Mouse (Mus musculus): ENCODE measurements around the gene Zc3h4. TPM values are rescaled to one million over a fixed set of nuclear protein-coding genes. Genes with fewer than 3 reads are reported as not detected.
A peak's percentile ranks its signal among the peaks of the same experiment; 100 is the strongest.

Gene Zc3h4
- polyA plus RNA-seq, 1 experiment from 2014 or later: 10.4 TPM

- no peaks in the 10 kb centered on the region for H3K9me3 ChIP-seq (replicated peaks; ENCODE audit: control insufficient read depth, low read length)
- H3K9ac ChIP-seq (ENCODE audit: low read length): peak within 1 kb of the TSS; percentile 87
- peak within 1 kb of the TSS; percentile 44 for H3K27ac ChIP-seq (ENCODE audit: low read length)
- H3K27me3 ChIP-seq (ENCODE audit: control insufficient read depth, insufficient read depth, low read length): no peaks in the 10 kb centered on the region
- H3K4me1 ChIP-seq (ENCODE audit: control insufficient read depth, insufficient read depth, low read length): peaks cover 6% of the 10 kb centered on the region
- H3K4me3 ChIP-seq (replicated peaks; ENCODE audit: low read length): peak within 1 kb of the TSS; percentile 73
- peak within 1 kb of the TSS; percentile 95 for H3K4me2 ChIP-seq (ENCODE audit: low read depth, low read length)
- ATAC-seq (ENCODE audit: insufficient read depth, low FRiP score): peak; percentile 99
- H3K36me3 ChIP-seq (ENCODE audit: control insufficient read depth, insufficient read depth, low read length): no peaks in the 10 kb centered on the region
- WGBS: 1% methylated on average over 30 of the region's 30 CpGs
These were observed 51.9 kb downstream of the Zc3h4 start, which contains the start of gene Tmem160 for GRCm38 (mm10) chr7:16452587-16453073. Gene Tmem160, plus strand, starts transcription at chr7:16452779.

DNA sequence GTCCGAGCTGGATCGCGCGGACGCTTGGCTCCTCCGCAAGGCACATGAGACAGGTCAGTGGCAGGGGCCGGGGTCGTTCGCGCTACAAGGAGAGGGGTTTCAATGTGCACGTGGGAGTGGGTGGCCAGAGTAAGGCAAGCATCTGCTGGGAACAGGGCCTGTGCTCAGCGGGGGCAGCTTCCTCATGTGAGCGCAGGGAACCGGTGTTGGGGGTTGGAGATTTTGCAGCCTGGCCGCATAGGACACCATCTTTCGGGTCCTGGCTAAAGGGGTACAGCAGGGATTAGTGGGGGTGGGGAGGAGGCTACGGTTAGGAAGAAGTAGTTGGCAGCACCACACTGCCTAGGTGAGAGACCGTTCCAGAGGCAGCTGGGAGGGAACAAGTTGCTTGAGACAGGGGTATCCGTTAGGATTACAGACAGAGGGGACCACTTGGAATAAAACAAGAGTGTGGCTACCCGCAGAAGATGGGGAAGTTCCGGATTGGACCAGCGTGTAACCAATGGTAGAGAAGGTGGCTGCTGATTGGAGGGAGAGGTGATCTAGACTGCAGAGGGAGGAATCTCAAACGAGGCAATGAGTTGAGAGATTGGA is 52.5 kb downstream of the Zc3h4 start:
- WGBS: under 1% methylated on average over 23 of the region's 23 CpGs
- Histone ChIP-seq H3K4me2 (ENCODE audit: low read depth, low read length) (peak overlapping the region; percentile 95), H3K27ac (ENCODE audit: low read length) (peak overlapping the region; percentile 44), H3K9me3 (replicated peaks; ENCODE audit: control insufficient read depth, low read length) (no peaks in the 10 kb centered on the region), H3K4me3 (replicated peaks; ENCODE audit: low read length) (peak overlapping the region; percentile 73), H3K36me3 (ENCODE audit: control insufficient read depth, insufficient read depth, low read length) (no peaks in the 10 kb centered on the region), H3K4me1 (ENCODE audit: control insufficient read depth, insufficient read depth, low read length) (peaks cover 6% of the 10 kb centered on the region), H3K27me3 (ENCODE audit: control insufficient read depth, insufficient read depth, low read length) (no peaks in the 10 kb centered on the region), H3K9ac (ENCODE audit: low read length) (peak overlapping the region; percentile 87)
- ATAC-seq (ENCODE audit: insufficient read depth, low FRiP score): peak; percentile 24; the same call in 1 of the 2 replicates

- Histone ChIP-seq H3K4me1 (ENCODE audit: control insufficient read depth, insufficient read depth, low read length) (peaks cover 6% of the 10 kb centered on the region), H3K9ac (ENCODE audit: low read length) (no peak overlapping the region), H3K4me2 (ENCODE audit: low read depth, low read length) (no peak overlapping the region), H3K9me3 (replicated peaks; ENCODE audit: control insufficient read depth, low read length) (no peaks in the 10 kb centered on the region), H3K36me3 (ENCODE audit: control insufficient read depth, insufficient read depth, low read length) (no peaks in the 10 kb centered on the region), H3K27ac (ENCODE audit: low read length) (no peak overlapping the region), H3K4me3 (replicated peaks; ENCODE audit: low read length) (no peak overlapping the region), H3K27me3 (ENCODE audit: control insufficient read depth, insufficient read depth, low read length) (no peaks in the 10 kb centered on the region)
- 92% methylated on average over 14 of the region's 14 CpGs for WGBS
- no peak for ATAC-seq (ENCODE audit: insufficient read depth, low FRiP score)
These were observed 54.3 kb downstream of the Zc3h4 start for GRCm38 (mm10) chr7:16455016-16455415.

- Histone ChIP-seq H3K9me3 (replicated peaks; ENCODE audit: control insufficient read depth, low read length) (no peaks in the 10 kb centered on the region), H3K4me1 (ENCODE audit: control insufficient read depth, insufficient read depth, low read length) (peaks cover 6% of the 10 kb centered on the region), H3K9ac (ENCODE audit: low read length) (no peak overlapping the region), H3K27ac (ENCODE audit: low read length) (no peak overlapping the region), H3K4me3 (replicated peaks; ENCODE audit: low read length) (no peak overlapping the region), H3K36me3 (ENCODE audit: control insufficient read depth, insufficient read depth, low read length) (no peaks in the 10 kb centered on the region), H3K27me3 (ENCODE audit: control insufficient read depth, insufficient read depth, low read length) (no peaks in the 10 kb centered on the region), H3K4me2 (ENCODE audit: low read depth, low read length) (no peak overlapping the region)
- 77% methylated on average over 5 of the region's 5 CpGs for WGBS
- ATAC-seq (ENCODE audit: insufficient read depth, low FRiP score): no peak
These were observed 55.6 kb downstream of the Zc3h4 start for GRCm38 (mm10) chr7:16456289-16456688.

DNA sequence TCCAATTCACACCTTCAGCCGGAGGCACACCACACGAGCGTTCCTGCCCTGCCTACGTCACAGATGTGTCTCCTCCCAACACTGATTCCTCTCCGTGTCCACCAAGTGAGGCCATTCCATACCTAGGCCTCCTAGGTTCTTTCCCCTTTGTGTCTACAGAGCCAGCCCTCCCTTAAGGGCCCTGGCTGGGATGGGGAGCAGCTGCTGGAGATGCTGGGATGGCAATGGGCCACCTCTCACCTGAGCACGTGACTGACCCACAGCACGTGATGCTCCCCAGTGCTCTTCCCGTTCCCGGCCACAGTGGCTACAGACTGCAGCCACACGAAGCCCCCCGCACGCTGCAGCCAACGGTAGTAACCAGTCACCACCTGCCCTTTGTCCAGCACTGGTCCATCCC is 59.9 kb downstream of the Zc3h4 start:
- Histone ChIP-seq H3K9ac (ENCODE audit: low read length) (no peak overlapping the region), H3K4me1 (ENCODE audit: control insufficient read depth, insufficient read depth, low read length) (no peaks in the 10 kb centered on the region), H3K36me3 (ENCODE audit: control insufficient read depth, insufficient read depth, low read length) (no peaks in the 10 kb centered on the region), H3K4me3 (replicated peaks; ENCODE audit: low read length) (no peak overlapping the region), H3K27ac (ENCODE audit: low read length) (no peak overlapping the region), H3K9me3 (replicated peaks; ENCODE audit: control insufficient read depth, low read length) (no peaks in the 10 kb centered on the region), H3K4me2 (ENCODE audit: low read depth, low read length) (no peak overlapping the region), H3K27me3 (ENCODE audit: control insufficient read depth, insufficient read depth, low read length) (no peaks in the 10 kb centered on the region; the same call in 1 of the 2 replicates)
- ATAC-seq (ENCODE audit: insufficient read depth, low FRiP score): no peak; the same call in 1 of the 2 replicates
- 51% methylated on average over 13 of the region's 13 CpGs for WGBS

DNA sequence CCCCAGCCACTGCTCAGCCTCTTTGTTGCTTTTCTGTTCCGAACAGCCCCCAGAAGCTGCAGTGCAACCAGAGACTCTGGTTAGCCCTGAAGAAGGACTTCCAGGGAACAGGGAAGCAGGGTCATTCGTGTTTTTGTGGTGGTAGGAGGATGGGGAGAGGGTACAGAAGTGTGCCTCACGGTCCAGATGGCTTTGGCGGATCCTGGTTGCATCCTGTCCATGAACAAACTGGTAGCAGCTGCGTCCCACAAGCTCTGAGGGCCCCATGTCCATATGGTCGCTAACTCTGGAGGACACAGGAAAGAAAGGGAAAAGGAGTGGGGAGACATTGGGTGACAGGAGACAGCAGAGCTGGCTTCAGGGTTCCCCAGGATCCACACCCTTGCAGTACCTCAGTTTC is 60.4 kb downstream of the Zc3h4 start:
- Histone ChIP-seq H3K27me3 (ENCODE audit: control insufficient read depth, insufficient read depth, low read length) (no peaks in the 10 kb centered on the region; the same call in 1 of the 2 replicates), H3K27ac (ENCODE audit: low read length) (no peak overlapping the region), H3K4me1 (ENCODE audit: control insufficient read depth, insufficient read depth, low read length) (no peaks in the 10 kb centered on the region), H3K36me3 (ENCODE audit: control insufficient read depth, insufficient read depth, low read length) (no peaks in the 10 kb centered on the region), H3K9me3 (replicated peaks; ENCODE audit: control insufficient read depth, low read length) (no peaks in the 10 kb centered on the region), H3K4me2 (ENCODE audit: low read depth, low read length) (no peak overlapping the region), H3K9ac (ENCODE audit: low read length) (no peak overlapping the region), H3K4me3 (replicated peaks; ENCODE audit: low read length) (no peak overlapping the region)
- WGBS: 63% methylated on average over 6 of the region's 6 CpGs
- ATAC-seq (ENCODE audit: insufficient read depth, low FRiP score): no peak; the same call in 1 of the 2 replicates

GRCm38 (mm10) chr7:16461705-16462104 is 61.0 kb downstream of the Zc3h4 start:
- no peaks in the 10 kb centered on the region for H3K36me3 ChIP-seq (ENCODE audit: control insufficient read depth, insufficient read depth, low read length)
- H3K27ac ChIP-seq (ENCODE audit: low read length): no peak overlapping the region
- no peak overlapping the region for H3K4me3 ChIP-seq (replicated peaks; ENCODE audit: low read length)
- no peak overlapping the region for H3K9ac ChIP-seq (ENCODE audit: low read length)
- no peaks in the 10 kb centered on the region for H3K4me1 ChIP-seq (ENCODE audit: control insufficient read depth, insufficient read depth, low read length)
- no peaks in the 10 kb centered on the region; the same call in 1 of the 2 replicates for H3K27me3 ChIP-seq (ENCODE audit: control insufficient read depth, insufficient read depth, low read length)
- H3K4me2 ChIP-seq (ENCODE audit: low read depth, low read length): no peak overlapping the region
- no peaks in the 10 kb centered on the region for H3K9me3 ChIP-seq (replicated peaks; ENCODE audit: control insufficient read depth, low read length)
- 78% methylated on average over 6 of the region's 6 CpGs for WGBS
- ATAC-seq (ENCODE audit: insufficient read depth, low FRiP score): no peak

DNA sequence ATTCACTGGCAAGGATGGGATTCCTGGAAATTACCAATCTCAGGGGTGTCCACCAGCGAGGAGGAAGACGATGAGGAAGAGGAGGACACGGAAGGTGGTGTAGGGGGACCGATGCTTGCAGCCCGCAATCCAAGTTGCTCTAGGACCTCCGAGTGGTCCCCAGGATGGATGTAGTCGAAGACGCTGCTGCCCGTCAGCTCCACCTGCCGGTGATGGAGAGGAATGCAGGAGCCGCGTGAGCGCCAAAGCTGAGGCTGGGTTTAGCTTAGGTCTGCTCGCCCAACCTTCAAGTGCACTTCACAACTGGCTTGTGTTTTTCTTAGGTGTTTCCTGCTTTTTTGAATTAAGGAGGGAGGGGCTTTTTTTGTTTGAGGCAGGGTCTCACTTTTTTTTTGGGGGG is 62.5 kb downstream of the Zc3h4 start:
- no peak overlapping the region for H3K9ac ChIP-seq (ENCODE audit: low read length)
- H3K36me3 ChIP-seq (ENCODE audit: control insufficient read depth, insufficient read depth, low read length): no peaks in the 10 kb centered on the region
- no peak overlapping the region for H3K4me2 ChIP-seq (ENCODE audit: low read depth, low read length)
- H3K4me1 ChIP-seq (ENCODE audit: control insufficient read depth, insufficient read depth, low read length): no peaks in the 10 kb centered on the region
- 0 out of 2 replicates have a peak, but pooled peaks have one; percentile 16 for ATAC-seq (ENCODE audit: insufficient read depth, low FRiP score)
- H3K27ac ChIP-seq (ENCODE audit: low read length): no peak overlapping the region
- H3K9me3 ChIP-seq (replicated peaks; ENCODE audit: control insufficient read depth, low read length): no peaks in the 10 kb centered on the region
- peaks cover 4% of the 10 kb centered on the region; the same call in 1 of the 2 replicates for H3K27me3 ChIP-seq (ENCODE audit: control insufficient read depth, insufficient read depth, low read length)
- H3K4me3 ChIP-seq (replicated peaks; ENCODE audit: low read length): no peak overlapping the region
- under 1% methylated on average over 14 of the region's 14 CpGs for WGBS

GRCm38 (mm10) chr7:16465160-16465559 is 64.5 kb downstream of the Zc3h4 start:
- H3K9me3 ChIP-seq (replicated peaks; ENCODE audit: control insufficient read depth, low read length): no peaks in the 10 kb centered on the region
- WGBS: 11% methylated on average over 8 of the region's 8 CpGs
- no peak overlapping the region for H3K9ac ChIP-seq (ENCODE audit: low read length)
- no peak overlapping the region for H3K27ac ChIP-seq (ENCODE audit: low read length)
- peaks cover 8% of the 10 kb centered on the region; the same call in 1 of the 2 replicates for H3K27me3 ChIP-seq (ENCODE audit: control insufficient read depth, insufficient read depth, low read length)
- no peak overlapping the region for H3K4me3 ChIP-seq (replicated peaks; ENCODE audit: low read length)
- no peak overlapping the region for H3K4me2 ChIP-seq (ENCODE audit: low read depth, low read length)
- ATAC-seq (ENCODE audit: insufficient read depth, low FRiP score): peak; percentile 24; the same call in 1 of the 2 replicates
- H3K36me3 ChIP-seq (ENCODE audit: control insufficient read depth, insufficient read depth, low read length): no peaks in the 10 kb centered on the region
- H3K4me1 ChIP-seq (ENCODE audit: control insufficient read depth, insufficient read depth, low read length): no peaks in the 10 kb centered on the region

All from stomach, embryonic 16.5 days (tissue).